Mouse (Mus musculus) midbrain, embryonic 11.5 days (tissue): ENCODE measurements around the gene Eif4h. TPM values are rescaled to one million over a fixed set of nuclear protein-coding genes. Genes with fewer than 3 reads are reported as not detected.

Source experiments
- ATAC-seq: fragments of 200-750 bp; cut with Nextera tagmentation; 2 replicates; pipeline ENCODE4 v1.8.0; 2017; ENCODE audit warnings: moderate TSS enrichment, moderate library complexity; ENCODE audit not compliant: low FRiP score
- DNase-seq: peaks from one replicate; pipeline ENCODE4 v3.0.0; 2015; ENCODE audit warnings: low spot score; ENCODE audit errors: missing footprints
- H3K27ac ChIP-seq: fragments of 300-500 bp; sonication (generic); 2 replicates; pipeline ENCODE4 v1.5.1; 2014; ENCODE audit warnings: low read depth, low read length
- H3K27me3 ChIP-seq: fragments of 300-500 bp; sonication (generic); 2 replicates; pipeline ENCODE4 v1.6.1; 2014; ENCODE audit warnings: mild to moderate bottlenecking, low read length, moderate library complexity, mixed read lengths; ENCODE audit not compliant: control insufficient read depth, insufficient read depth
- H3K36me3 ChIP-seq: fragments of 300-500 bp; sonication (generic); 2 replicates; pipeline ENCODE4 v1.6.1; 2014; ENCODE audit warnings: mild to moderate bottlenecking, low read length, moderate library complexity, mixed read lengths; ENCODE audit not compliant: control insufficient read depth, insufficient read depth
- H3K4me1 ChIP-seq: fragments of 300-500 bp; sonication (generic); 2 replicates; pipeline ENCODE4 v1.6.1; 2014; ENCODE audit warnings: low read length; ENCODE audit not compliant: control insufficient read depth, insufficient read depth
- H3K4me2 ChIP-seq: fragments of 300-500 bp; sonication (generic); 2 replicates; pipeline ENCODE4 v1.6.1; 2014; ENCODE audit warnings: mild to moderate bottlenecking, moderate library complexity
- H3K4me3 ChIP-seq: fragments of 300-500 bp; sonication (generic); 2 replicates; pipeline ENCODE4 v1.5.1; 2014; ENCODE audit warnings: low read depth, low read length
- H3K9ac ChIP-seq: fragments of 300-500 bp; sonication (generic); 2 replicates; pipeline ENCODE4 v1.6.1; 2014; ENCODE audit warnings: low read length
- H3K9me3 ChIP-seq: fragments of 300-500 bp; sonication (generic); 2 replicates; pipeline ENCODE4 v1.6.1; 2016; ENCODE audit warnings: low read length; ENCODE audit not compliant: control insufficient read depth
- WGBS: fragments of 180-500 bp; shearing (Covaris S2); extraction: QIAGEN DNeasy Blood & Tissue Kit; methylation state at CpG from one replicate; pipeline ENCODE4 v1.1.7; 2014; 5-methylcytosine and 5-hydroxymethylcytosine counted together
- polyA plus RNA-seq: library from polyadenylated mRNA; unstranded; fragments of >200 nt; fragmentation: Nextera tagmentation; extraction: Ambion mirVana; gene quantifications from 2 replicates; pipeline ENCODE4 v1.2.1, GENCODE M21; 2014

Eif4h gene
- polyA plus RNA-seq, 1 experiment from 2014 or later: 421 TPM

DNA sequence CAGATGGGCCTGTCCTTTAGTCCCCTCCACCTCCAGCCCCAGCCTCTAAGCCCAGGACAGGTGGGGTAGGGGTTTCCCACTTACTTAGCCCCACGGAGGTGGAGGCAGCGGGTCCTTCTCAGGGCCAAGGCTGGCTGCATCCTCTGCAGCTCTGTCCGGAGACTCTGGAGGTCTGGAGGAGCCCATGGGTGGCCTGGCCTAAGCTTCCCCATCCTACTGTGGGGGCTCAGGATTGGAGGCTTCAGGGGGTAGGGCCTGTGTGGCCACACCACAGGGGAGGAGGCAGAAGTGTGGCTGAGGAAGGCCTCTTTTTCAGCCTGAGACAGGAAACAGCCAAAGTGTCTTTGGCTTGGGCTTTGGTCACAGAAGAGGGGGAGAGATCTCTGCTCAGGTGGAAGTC lies 38.7 kb upstream of the Eif4h start:
- H3K4me2 ChIP-seq: no peak overlapping the region
- H3K27ac ChIP-seq: no peak overlapping the region
- H3K27me3 ChIP-seq: no peaks in the 10 kb centered on the region
- peaks cover 20% of the 10 kb centered on the region for H3K4me1 ChIP-seq
- no peak for DNase-seq
- H3K4me3 ChIP-seq: no peak overlapping the region
- H3K36me3 ChIP-seq: no peaks in the 10 kb centered on the region
- ATAC-seq: no peak
- 74% methylated on average over 3 of the region's 3 CpGs for WGBS
- no peak overlapping the region for H3K9ac ChIP-seq
- H3K9me3 ChIP-seq: no peaks in the 10 kb centered on the region

DNA sequence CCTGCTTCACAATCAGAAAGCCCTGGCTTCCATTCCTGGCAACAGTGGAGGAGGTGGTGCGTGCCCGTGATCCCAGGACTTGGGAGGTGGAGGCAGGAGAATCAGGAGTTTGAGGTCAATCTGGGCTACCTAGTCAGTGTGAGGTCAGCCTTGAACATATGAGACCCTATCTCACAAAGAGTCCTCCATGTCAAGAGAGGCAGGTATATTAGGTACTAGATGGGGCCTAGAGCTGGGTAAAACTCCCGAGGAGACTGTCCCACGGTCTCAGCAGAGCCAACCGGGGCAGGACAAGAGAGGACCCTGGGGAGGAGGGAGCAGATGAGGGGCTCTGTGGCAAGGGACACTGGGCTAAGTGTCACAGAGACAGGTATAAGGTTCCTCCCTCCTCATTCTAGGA lies 38.2 kb upstream of the Eif4h start:
- no peak overlapping the region for H3K27ac ChIP-seq

DNA sequence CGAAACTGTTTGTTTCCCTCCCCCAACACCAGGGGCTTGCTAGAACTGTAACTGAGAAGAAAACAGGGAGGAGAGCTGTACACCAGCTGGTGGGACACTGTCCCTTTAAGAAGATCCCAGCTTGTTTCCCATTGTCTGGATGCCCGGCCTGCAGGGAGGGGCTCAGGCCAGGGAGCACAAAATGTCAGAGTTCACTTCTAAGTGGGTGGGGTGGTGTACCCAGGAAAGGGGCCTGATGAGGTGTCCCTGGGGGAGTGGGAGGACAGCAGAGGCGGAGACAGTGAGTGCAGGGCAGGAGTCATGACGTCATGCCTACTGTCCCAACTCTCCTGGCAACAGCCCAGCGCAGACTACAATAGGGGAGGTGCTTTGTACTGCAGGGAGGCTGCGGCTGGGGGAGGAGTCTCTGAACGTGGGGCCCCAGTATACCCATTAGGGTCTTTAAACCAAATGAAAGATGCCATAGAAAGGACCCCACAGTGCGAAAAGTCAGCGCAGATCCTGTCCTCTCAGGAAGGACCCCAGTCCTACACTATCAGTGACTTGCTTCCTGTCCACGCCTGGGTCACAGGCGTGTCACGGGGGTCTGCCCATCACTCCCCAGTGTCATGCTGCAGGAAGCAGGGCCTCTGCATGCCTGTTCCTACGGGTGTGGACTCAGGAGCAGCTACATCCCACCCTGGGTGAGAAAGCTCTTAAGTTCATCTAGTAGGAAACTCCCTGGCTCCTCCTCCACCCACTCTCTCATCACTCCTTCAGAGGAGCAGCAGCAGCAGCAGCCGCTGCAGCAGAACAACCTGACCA lies 36.9 kb upstream of the Eif4h start:
- peak overlapping the region; percentile 90 for H3K27ac ChIP-seq
- H3K36me3 ChIP-seq: 0 out of 2 replicates have a peak, but pooled peaks cover 3% of the 10 kb centered on the region
- ATAC-seq (peak; percentile 95), DNase-seq (peak; percentile 97)
- peak overlapping the region; percentile 51 for H3K4me2 ChIP-seq
- no peaks in the 10 kb centered on the region for H3K9me3 ChIP-seq
- WGBS: 1% methylated on average over 14 of the region's 14 CpGs
- peak overlapping the region; percentile 73 for H3K9ac ChIP-seq
- H3K4me3 ChIP-seq: peak overlapping the region; percentile 26
- no peaks in the 10 kb centered on the region for H3K27me3 ChIP-seq
- peaks cover 25% of the 10 kb centered on the region for H3K4me1 ChIP-seq

More for the DNA sequence above, 38.2 kb upstream of the Eif4h start:
- H3K27me3 ChIP-seq: no peaks in the 10 kb centered on the region
- H3K4me3 ChIP-seq: no peak overlapping the region
- DNase-seq (no peak), ATAC-seq (no peak)
- 87% methylated on average over 5 of the region's 5 CpGs for WGBS
- H3K4me2 ChIP-seq: no peak overlapping the region
- H3K4me1 ChIP-seq: peaks cover 20% of the 10 kb centered on the region
- H3K9ac ChIP-seq: no peak overlapping the region
- no peaks in the 10 kb centered on the region for H3K9me3 ChIP-seq
- H3K36me3 ChIP-seq: 0 out of 2 replicates have a peak, but pooled peaks cover 2% of the 10 kb centered on the region

DNA sequence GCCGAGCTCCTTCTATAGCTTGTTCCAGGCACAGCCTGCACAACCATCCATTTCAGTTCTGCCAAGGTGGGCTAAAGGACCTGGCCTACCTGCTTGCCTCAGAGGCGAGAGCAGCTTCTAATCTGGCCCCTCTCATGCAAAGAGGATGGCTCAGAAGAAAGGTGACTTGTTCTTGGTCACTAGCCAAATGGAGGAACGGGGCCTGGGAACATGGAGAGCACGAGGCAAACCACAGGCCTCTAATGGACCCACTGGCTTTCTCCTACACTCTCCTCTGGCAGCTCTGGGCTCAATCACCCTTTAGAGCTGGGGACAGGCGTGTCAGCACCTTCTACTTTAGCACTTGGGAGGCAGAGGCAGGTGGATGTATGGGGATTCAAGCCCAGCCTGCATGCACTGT lies 35.7 kb upstream of the Eif4h start:
- H3K4me2 ChIP-seq: no peak overlapping the region
- ATAC-seq (no peak), DNase-seq (no peak)
- H3K9ac ChIP-seq: peak overlapping the region; percentile 73
- H3K36me3 ChIP-seq: 0 out of 2 replicates have a peak, but pooled peaks cover 5% of the 10 kb centered on the region
- no peaks in the 10 kb centered on the region for H3K9me3 ChIP-seq
- no peak overlapping the region for H3K27ac ChIP-seq
- no peak overlapping the region for H3K4me3 ChIP-seq
- peaks cover 25% of the 10 kb centered on the region for H3K4me1 ChIP-seq
- H3K27me3 ChIP-seq: no peaks in the 10 kb centered on the region
- whole genome bisulfite sequencing: 76% methylated on average over 5 of the region's 5 CpGs

DNA sequence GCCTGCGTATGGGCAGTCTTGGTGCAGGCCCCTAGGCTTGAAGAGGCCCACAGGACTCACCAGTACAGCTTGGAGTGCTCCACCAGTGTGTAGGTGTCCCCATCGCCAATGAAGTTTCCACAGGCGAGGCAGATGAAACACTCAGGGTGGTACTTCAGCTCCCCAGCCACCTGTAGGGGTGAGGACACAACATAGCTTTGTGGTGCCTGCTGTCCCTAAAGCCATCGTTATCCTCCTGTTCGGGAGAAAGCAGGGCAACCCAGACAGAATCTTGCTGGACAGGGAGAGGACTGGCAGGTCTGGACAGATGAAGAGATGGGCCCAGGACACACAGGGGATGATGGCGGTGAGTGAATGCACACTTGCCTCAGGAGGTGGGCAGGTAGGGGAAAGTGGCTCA lies 33.3 kb upstream of the Eif4h start:
- Histone ChIP-seq H3K4me3 (no peak overlapping the region), H3K4me2 (no peak overlapping the region), H3K36me3 (peaks cover 5% of the 10 kb centered on the region; the same call in 1 of the 2 replicates), H3K9ac (no peak overlapping the region), H3K9me3 (no peaks in the 10 kb centered on the region), H3K27ac (no peak overlapping the region), H3K27me3 (no peaks in the 10 kb centered on the region), H3K4me1 (peaks cover 25% of the 10 kb centered on the region)
- DNase-seq (no peak), ATAC-seq (no peak)
- 88% methylated on average over 6 of the region's 6 CpGs for WGBS

DNA sequence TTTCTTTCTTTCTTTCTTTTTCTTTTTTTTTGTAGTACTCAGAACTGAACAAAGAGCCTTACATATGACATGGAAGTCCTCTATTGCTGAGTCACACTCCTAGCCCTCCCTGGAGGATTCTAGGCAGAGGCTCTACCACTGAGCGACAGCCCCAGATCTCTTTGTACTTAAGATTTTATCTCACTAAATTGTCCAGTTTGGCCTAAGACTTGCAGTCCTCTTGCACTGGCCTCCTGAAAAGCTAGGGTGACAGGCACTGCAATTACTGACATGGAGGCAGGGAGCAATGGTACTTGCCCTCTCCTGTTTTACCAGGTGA lies 32.9 kb upstream of the Eif4h start:
- DNase-seq (no peak), ATAC-seq (no peak)
- H3K9me3 ChIP-seq: no peaks in the 10 kb centered on the region
- H3K4me3 ChIP-seq: no peak overlapping the region
- H3K4me1 ChIP-seq: peaks cover 25% of the 10 kb centered on the region
- no peak overlapping the region for H3K4me2 ChIP-seq
- H3K9ac ChIP-seq: 0 out of 2 replicates have a peak overlapping the region, but pooled peaks have one; percentile 16
- 85% methylated on average over 1 of the region's 1 CpGs for WGBS
- H3K36me3 ChIP-seq: peaks cover 5% of the 10 kb centered on the region; the same call in 1 of the 2 replicates
- H3K27ac ChIP-seq: no peak overlapping the region; the same call in 1 of the 2 replicates
- no peaks in the 10 kb centered on the region for H3K27me3 ChIP-seq

DNA sequence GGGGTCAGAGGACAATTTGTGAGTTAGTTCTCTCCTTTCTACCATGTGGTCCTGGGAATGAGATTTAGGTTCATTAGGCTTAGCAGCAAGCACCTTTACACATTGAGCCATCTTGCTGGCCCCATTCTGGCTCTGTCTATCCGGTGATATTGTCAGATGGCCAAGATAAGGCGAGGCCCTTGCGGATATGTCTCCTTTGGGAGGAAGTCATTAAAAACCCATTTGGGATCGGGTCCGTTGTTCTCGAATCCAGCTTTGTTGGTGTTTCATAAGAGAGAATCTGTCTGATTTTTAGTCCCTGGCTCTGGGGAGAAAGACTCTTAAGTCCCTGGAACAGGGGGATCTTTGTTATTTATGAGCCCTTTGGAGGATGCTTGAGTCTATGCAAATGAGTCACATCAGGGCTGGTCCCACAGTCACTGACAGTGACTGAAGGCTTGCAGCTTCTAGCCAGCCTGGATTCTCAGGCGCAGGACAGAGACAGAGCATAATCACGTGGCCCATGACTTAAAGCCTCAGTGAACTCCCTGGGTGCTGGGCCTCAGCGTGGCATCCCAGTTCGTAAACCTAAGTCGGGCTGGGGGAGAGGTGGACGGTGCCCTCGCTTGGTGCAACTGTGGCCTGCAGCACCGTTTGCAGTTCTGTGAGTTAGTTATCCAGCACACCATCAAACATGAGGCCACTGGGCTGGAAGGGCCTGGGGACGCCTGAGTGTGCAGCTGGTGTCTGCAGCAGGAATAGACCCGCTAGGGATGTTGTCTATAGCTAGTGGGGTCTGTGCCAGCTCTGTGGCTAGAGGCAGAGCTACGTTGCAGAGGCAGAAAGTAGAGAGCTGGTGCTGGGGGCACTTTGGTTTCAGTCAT lies 32.3 kb upstream of the Eif4h start:
- 69% methylated on average over 17 of the region's 17 CpGs for WGBS
- no peak for DNase-seq
- Histone ChIP-seq H3K4me1 (peaks cover 21% of the 10 kb centered on the region), H3K27me3 (no peaks in the 10 kb centered on the region), H3K4me2 (no peak overlapping the region), H3K27ac (peak overlapping the region; percentile 67), H3K4me3 (no peak overlapping the region), H3K36me3 (peaks cover 5% of the 10 kb centered on the region; the same call in 1 of the 2 replicates), H3K9ac (0 out of 2 replicates have a peak overlapping the region, but pooled peaks have one; percentile 16), H3K9me3 (no peaks in the 10 kb centered on the region)
- ATAC-seq: no peak; the same call in 1 of the 2 replicates

DNA sequence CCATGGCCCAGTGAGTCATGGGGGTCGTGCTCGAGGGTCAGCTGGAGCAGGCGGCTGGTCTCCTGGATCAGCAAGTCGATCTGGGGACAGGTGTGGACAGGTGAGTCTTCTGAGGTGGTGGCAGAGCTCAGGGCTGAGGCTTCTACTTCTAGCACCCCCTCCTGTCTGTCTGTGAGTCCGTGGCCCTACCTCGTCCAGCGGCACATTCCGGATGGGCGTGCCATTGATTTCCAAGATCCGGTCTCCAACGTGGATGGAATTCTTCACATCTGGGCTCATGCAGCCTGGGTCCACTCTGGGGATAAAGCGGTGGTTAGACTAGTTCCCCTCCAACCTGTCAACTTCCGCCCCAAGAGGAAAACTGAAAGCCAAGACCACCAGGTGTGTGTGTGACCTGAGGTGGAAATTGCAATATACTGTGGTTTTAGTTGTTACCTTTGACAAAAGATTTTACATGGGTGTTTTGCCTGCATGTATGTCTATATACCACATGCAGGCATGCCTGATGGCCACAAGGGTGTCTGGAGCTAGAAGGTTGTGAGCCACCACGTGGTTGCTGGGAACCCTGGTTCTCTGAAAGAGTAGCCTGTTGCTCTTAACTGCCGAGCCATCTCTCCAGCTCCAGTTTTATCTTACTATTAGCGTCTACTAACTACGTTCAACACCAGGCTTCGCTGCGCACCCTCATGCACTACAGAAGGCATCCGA lies 29.9 kb upstream of the Eif4h start:
- DNase-seq: no peak
- H3K4me1 ChIP-seq: peaks cover 5% of the 10 kb centered on the region; the same call in 1 of the 2 replicates
- WGBS: 81% methylated on average over 20 of the region's 20 CpGs
- no peaks in the 10 kb centered on the region for H3K27me3 ChIP-seq
- H3K27ac ChIP-seq: no peak overlapping the region
- ATAC-seq: no peak
- H3K36me3 ChIP-seq: peaks cover 5% of the 10 kb centered on the region; the same call in 1 of the 2 replicates
- no peaks in the 10 kb centered on the region for H3K9me3 ChIP-seq
- H3K4me3 ChIP-seq: no peak overlapping the region
- no peak overlapping the region for H3K9ac ChIP-seq
- no peak overlapping the region for H3K4me2 ChIP-seq
